Mouse (Mus musculus) urinary bladder, adult 18-20 months (tissue): ENCODE measurements around the gene Cobl.
A peak's percentile ranks its signal among the peaks of the same experiment; 100 is the strongest.

Source experiments
- DNase-seq, 2 experiments: peaks; one replicate each; pipeline ENCODE4 v3.0.0; 2022; ENCODE audit warnings: low spot score in 2 of 2, mixed read lengths in 2 of 2

Gene Cobl

GRCm38 (mm10) chr11:12384826-12385225 lies 79.9 kb downstream of the Cobl start:
- DNase-seq = no peak

- DNase-seq = peak in 1 of 2 experiments; percentile 43
Measured at GRCm38 (mm10) chr11:12382991-12383390, 81.8 kb downstream of the Cobl start.

GRCm38 (mm10) chr11:12381096-12381495 lies 83.7 kb downstream of the Cobl start:
- no peak for DNase-seq

GRCm38 (mm10) chr11:12376628-12377027 lies 88.1 kb downstream of the Cobl start:
- DNase-seq = no peak

GRCm38 (mm10) chr11:12373106-12374098 lies 91.4 kb downstream of the Cobl start:
- peak; percentile 66 to 82 for DNase-seq

- no peak for DNase-seq
Measured at GRCm38 (mm10) chr11:12370957-12371356, 93.8 kb downstream of the Cobl start.

- no peak for DNase-seq
Measured at GRCm38 (mm10) chr11:12367426-12368178, 97.2 kb downstream of the Cobl start.

- peak in 1 of 2 experiments; percentile 36 for DNase-seq
Measured at GRCm38 (mm10) chr11:12359336-12360000, 105.3 kb downstream of the Cobl start.

GRCm38 (mm10) chr11:12358602-12359001 lies 106.2 kb downstream of the Cobl start:
- DNase-seq = no peak

- no peak for DNase-seq
Measured at GRCm38 (mm10) chr11:12355681-12356080, 109.1 kb downstream of the Cobl start.

GRCm38 (mm10) chr11:12350986-12351546 lies 113.7 kb downstream of the Cobl start:
- no peak for DNase-seq

GRCm38 (mm10) chr11:12350086-12350485 lies 114.7 kb downstream of the Cobl start:
- no peak for DNase-seq

- no peak for DNase-seq
Measured at GRCm38 (mm10) chr11:12346486-12346885, 118.3 kb downstream of the Cobl start.

GRCm38 (mm10) chr11:12343686-12344085 lies 121.1 kb downstream of the Cobl start:
- DNase-seq = no peak

GRCm38 (mm10) chr11:12340697-12341096 lies 124.1 kb downstream of the Cobl start:
- no peak for DNase-seq

- no peak for DNase-seq
Measured at GRCm38 (mm10) chr11:12336145-12336544, 128.6 kb downstream of the Cobl start.

- DNase-seq = no peak
Measured at GRCm38 (mm10) chr11:12331997-12332396, 132.8 kb downstream of the Cobl start.

GRCm38 (mm10) chr11:12321445-12321844 lies 143.3 kb downstream of the Cobl start:
- no peak for DNase-seq

GRCm38 (mm10) chr11:12319318-12319717 lies 145.4 kb downstream of the Cobl start:
- no peak for DNase-seq

GRCm38 (mm10) chr11:12315670-12316069 lies 149.1 kb downstream of the Cobl start:
- DNase-seq = no peak

GRCm38 (mm10) chr11:12314278-12315043 lies 150.3 kb downstream of the Cobl start:
- no peak for DNase-seq
